Mouse (Mus musculus) testis, postnatal 14 days (tissue): ENCODE measurements around the gene Kntc1.

Experiments
- DNase-seq: peaks from one replicate; pipeline ENCODE4 v3.0.0; 2021; ENCODE audit warnings: low spot score

Kntc1 gene

DNA sequence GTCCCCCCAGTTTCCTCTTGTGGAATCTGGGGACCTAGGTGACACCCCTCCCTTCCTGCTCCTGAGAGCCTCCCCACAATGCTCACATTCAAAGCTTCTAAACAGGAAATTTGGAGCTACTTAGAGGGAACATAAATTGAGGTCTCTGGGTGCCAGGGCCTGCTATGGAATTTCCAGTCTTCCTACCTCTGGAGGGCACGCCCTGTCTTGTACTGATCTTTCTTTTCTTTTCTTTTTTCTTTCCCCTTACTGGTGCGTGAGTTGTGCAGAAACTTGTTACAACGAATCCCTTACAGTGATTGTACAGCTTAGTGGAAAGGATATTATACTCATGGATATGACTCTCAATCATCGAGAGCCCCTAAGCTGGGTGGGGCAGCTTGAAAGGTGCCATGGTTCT is 120.1 kb downstream of the Kntc1 start:
- no peak for DNase-seq
